Mouse (Mus musculus) heart, postnatal 10 days (tissue): Measurements from ENCODE around the gene Plekha6. TPM values are rescaled to one million over a fixed set of nuclear protein-coding genes. Genes with fewer than 3 reads are reported as not detected.

Experiments used
- DNase-seq, 2 experiments: peaks; one replicate each; pipeline ENCODE4 v3.0.0; 2021
- intact Hi-C: fragments of 180-260 bp; cut with DNase I; formaldehyde crosslinking; loops from one replicate; pipeline ENCODE4 v1.15.1; 2025
- total RNA-seq, 2 experiments: library from RNA; stranded (reverse); gene quantifications; 2 replicates each; pipeline ENCODE4 v1.2.3; 2021

The Plekha6 gene
- total RNA-seq, 2 experiments from 2014 or later = 58.1 to 68.9 TPM

DNA sequence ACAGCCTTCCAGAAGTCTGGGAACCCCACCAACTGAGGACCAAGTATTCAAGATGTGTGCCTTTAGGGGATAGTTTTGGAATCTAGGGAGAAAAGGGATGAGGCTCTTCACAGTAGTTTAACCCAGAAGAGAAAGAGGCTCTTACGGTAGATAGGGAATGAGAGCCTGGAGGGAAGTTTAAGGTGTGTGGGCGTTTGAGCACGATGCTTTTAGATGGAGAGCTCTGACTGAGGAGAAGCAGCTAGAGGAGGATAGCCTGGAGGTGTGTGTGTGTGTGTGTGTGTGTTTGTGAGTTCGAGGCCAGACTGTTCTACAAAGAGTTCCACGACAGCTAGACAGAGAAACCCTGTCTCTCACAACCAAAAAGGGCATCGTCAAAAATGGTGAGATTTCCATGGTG is 98.6 kb downstream of the Plekha6 start:
- intact Hi-C loops = no loop called here
- no peak for DNase-seq

DNA sequence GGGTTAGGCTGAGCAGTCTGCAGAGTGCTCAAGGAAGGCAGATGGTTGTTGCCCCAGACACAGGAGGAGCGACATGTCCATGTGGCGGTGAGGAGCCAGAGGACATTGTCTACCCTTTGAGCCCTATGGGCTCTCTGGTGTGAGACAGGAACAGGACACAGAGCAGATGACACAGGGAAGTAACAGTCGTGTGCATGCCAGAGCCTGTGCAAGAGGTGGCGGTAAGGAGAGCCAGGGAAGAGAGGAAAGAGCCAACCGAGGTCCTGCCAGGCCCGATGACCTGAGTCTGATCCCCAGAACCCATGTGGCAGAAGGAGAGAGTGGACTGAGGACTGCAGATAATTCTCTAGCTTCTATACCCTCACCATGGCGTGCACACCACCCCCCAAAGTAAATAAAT is 99.1 kb downstream of the Plekha6 start:
- DNase-seq = no peak
- intact Hi-C loops = no loop called here

DNA sequence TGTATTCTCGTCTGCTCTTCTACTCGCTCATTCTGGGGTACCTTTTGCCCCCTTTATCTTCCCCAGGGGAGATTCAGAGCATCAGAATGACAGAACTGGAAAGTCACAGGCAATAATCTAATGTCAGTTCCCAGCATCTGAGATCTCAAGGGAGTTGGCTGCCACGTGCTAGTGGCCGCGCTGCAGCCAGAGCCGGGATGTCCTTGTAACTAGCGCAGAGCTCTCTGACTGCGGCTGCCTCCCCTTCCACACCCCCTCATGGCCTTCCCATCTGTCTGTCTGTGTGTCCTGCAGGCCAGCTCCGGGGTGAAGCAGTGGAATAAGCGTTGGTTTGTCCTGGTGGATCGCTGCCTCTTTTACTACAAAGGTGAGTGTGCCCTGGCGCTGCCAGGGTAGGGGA is 100.4 kb downstream of the Plekha6 start:
- intact Hi-C loops = no loop called here
- no peak for DNase-seq

DNA sequence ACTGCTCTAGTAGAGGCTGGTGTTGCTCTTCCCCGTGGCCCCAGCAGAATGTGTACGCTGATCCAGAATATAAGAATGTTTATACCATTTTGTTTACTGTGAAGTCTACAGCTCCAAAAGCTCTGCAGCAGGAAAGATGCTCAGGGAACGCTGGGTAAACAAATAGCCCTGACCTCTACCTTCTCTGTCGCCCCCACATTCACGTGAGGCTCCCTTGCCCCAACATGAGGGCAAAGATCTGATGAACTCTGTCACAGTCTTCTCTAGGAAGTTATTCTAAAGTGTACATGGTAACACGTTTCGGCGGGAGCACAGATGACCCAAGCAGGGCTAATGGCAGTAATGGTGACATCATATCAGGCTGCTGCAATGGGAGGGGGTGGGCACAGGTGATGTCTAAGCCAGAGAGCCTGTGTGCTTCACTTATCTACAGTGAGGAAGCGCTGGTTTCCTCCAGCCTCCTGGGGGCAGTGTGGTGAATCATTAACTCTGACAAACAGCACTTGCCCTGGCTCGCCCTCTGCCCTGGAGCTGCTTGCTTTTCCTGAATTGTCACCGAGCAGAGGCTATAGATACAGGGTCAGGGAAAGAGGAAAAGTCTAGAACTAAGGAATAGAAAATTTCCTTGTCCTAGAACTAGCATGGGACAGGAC is 101.2 kb downstream of the Plekha6 start:
- intact Hi-C loops = loop anchor here (5.0 kb wide), 1 partner anchor 43 kb away; no protein-coding TSS in a partner anchor
- DNase-seq = no peak

DNA sequence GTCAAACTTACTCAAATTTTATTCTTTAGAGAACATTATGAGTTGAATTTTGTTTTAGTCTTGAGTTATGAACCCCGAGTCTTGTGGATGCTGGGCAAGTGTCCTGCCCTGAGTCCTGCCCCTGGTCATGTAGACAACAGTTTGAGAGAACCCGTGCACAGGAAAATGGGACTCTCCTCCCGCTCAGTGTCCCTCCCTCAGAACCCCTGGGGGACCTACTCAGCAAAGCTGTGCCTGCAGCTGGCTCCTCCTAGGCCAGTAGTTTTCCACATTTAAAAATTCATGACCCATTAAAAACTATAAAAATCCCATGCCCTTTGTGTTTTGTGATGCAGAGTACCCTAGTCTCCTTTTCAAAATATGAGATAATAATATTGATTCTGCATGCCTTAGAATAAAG is 103.1 kb downstream of the Plekha6 start:
- no peak for DNase-seq
- intact Hi-C loops = loop anchor here (5.0 kb wide), 1 partner anchor 45 kb away; no protein-coding TSS in a partner anchor

DNA sequence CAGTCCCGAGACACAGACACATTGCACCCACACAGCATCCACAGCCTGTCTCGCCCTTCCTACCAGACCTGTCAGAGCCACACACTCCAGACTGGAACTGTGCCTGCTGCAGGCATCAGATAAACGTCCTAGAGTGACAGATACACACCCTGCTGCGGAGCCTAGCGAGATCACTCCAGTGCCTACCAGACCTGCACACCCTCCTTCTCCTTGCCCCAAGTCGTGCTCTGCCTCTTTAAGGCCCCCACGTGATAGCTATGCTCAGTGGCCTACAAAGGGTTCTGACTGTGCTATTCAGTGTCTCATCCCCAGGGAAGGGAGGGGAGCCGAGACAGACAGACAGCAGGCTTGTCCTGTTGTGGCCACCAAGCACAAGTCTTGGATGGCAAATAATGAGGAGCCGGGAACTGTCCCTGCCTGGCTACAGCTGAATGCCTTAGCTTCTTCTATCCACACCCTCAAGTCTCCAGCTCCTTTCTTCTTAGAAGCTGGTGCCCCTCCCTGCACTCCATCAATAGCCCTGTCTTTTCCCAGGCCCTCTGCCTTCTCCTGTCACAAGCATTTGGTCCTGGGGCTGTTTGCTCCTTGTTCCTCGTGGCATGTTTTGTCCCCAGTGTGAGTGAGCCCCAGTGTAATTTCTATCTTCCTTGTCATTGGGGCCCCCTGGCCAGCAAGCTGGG is 103.9 kb downstream of the Plekha6 start:
- no peak for DNase-seq
- intact Hi-C loops = loop anchor here (1.0 to 5.0 kb wide), 2 partner anchors 31 to 46 kb away; no protein-coding TSS in a partner anchor

DNA sequence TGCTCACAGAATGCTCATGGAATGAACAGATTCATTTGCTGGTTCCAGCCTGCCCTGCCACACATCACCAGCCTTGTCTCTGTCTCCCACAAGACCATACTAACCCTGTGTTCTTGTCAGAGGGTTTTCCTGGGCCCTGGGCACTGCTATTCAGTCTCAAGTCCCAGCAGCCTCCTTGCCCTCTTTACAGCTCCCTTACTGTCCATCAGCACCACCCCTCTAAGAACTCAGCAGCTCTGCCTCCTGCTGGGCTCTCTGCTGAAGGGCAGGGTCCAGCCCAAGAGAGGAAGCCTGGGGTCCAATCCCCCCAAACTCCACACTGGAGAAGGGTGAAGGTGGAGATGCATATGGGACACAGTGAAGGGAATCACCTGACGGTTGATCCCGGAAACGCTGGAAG is 104.5 kb downstream of the Plekha6 start:
- intact Hi-C loops = loop anchor here (1.0 to 5.0 kb wide), 2 partner anchors 31 to 46 kb away; no protein-coding TSS in a partner anchor

DNA sequence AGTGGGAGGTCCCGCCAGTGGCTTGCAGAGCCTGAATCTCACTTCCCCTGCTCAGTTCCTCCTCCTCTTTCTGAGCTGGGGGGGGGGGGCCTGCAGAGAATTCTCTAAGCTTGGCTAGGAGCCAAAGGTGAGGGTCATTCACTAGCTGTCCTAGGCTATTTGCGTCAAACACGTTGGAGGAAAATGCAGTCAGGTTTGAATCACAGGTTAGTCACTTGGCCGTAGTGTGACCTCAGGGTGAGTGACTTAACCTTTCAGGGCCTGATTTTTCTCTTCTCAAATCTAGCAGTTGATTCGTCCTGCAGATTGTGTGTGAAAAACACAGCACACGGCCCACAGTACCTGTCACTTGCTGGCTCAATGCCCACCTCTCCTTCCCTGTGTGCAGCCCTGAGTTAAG is 106.3 kb downstream of the Plekha6 start:
- no peak for DNase-seq
- intact Hi-C loops = loop anchor here (2.0 kb wide), 1 partner anchor 90 kb away; no protein-coding TSS in a partner anchor

More for the DNA sequence above, 104.5 kb downstream of the Plekha6 start:
- no peak for DNase-seq

DNA sequence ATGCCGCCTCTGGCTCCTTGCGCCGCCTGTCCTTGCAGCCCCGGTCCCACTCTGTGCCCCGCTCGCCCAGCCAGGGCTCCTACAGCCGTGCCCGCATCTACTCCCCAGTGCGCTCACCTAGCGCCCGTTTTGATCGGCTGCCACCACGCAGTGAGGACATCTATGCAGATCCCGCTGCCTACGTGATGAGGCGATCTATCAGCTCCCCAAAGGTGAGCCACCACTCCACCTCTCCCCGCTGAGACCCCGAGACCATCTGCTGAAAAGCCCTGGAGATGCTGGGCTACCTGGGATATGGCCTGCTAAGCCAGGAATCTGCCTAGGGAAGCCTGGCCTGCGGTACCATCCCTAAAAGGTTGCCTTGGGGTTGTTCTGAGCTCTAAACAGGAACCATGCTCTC is 110.2 kb downstream of the Plekha6 start:
- intact Hi-C loops = no loop called here
- DNase-seq = no peak

DNA sequence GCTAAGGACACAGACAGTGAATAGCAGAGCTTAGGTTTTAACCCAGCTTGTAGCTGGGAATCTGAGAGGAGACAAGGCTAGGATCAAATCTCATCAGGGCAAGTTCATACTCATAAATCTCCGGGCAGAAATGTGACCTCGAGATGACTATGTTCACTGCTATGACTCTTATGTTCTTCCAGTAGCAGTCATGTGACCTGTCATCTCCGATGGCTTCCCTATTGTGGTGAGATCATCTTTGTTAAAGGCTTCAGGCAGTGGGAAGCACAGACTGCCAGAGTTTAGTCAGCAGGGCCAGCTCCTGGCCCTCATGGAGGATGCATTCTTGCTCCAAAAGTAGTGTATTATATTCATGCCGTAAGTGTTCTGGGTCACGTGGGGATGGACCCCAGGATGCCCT is 113.0 kb downstream of the Plekha6 start:
- peak; percentile 29 to 42 for DNase-seq
- intact Hi-C loops = no loop called here

DNA sequence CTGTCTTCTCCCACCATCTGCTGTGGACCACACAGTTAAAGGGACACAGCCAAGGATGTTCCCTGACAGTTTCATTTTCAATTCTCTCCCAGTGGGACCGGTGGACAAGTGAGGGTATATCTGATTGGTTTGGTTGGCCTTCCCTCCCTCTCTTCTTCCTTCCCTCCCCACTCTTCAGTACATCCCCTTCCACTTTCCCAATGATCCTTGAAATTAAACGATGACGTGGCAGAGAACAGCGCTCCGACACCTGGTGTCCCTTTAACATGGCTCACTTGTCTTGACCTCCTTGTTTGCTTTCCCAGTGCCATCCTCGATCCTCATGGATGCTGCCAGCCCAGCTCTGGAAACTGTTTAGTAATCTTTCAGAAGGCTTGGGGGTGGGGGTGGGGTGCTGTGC is 114.5 kb downstream of the Plekha6 start:
- intact Hi-C loops = no loop called here
- no peak for DNase-seq

DNA sequence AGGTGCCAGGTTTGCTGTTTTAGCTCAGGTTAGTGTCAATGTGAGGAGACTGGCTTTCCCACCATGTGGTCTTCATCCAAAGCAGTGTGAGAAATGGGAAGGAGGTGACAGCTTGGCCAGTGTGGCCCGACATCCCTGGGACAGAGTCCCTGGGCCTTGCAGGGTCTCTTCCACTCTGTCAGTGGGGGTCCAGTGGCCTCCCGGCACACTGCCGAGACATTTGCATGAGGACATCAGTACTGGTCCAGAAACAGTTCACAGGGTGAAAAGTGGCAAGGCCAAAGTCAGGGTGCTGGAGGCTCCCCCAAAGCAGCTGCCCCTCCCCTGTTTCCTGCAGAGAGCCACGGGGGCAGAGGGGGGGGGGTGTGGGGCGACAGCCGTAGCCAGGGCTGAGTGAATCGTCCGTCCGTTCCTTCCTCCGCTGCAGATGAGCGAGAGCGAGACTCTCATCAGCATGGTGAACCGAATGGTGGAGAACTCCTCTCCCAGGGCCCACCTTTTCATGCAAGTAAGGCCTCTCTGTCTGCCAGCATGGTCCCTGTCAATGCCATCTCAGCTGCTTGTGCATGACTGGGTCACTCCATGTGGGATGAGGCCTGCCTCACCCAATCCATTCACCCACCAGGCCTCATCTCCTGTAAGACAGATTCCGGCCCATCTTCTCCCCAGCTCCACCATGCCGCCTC is 115.1 kb downstream of the Plekha6 start:
- DNase-seq = no peak
- intact Hi-C loops = no loop called here

DNA sequence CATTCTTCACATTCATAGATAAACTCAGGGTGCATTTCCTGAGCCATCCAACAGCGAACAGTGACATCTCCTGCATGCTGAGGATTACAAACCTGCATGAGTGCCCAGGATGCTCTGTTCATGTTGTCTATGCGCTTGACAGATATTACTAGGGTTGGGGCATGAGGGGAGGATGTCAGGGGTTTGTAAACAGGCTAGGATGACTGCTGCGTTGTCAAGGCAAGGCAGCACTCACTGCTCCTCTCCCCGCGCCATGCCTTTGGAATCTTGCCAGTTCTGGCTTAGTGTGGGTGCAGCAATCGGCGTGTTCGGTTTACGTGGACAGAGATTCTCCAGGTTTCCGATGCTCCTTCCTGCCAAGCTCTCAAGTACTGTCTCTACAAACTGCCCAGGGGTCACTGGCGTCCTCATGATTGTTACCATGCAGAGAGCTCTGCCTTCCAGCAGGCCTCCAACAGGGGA is 115.7 kb downstream of the Plekha6 start:
- no peak for DNase-seq
- intact Hi-C loops = no loop called here

DNA sequence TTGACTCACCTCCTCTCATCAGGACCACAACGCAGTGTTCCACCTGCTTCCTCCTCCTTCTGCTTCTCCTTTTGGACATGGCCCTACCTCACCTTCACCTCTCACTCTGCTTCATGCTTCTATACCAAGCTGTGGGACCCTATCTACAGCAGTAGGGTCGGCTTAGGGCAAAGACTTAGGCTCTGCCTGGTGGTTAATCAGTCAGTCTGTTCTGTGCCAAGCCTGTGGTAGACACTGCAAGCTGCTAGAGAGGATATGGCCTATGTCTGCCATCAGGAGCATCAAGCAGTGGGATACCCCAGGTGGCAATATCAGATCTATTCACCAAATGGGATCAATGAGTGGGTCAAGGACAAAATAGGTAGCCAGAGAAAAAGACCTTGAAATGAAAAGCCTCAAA is 116.5 kb downstream of the Plekha6 start:
- DNase-seq = no peak
- intact Hi-C loops = no loop called here

DNA sequence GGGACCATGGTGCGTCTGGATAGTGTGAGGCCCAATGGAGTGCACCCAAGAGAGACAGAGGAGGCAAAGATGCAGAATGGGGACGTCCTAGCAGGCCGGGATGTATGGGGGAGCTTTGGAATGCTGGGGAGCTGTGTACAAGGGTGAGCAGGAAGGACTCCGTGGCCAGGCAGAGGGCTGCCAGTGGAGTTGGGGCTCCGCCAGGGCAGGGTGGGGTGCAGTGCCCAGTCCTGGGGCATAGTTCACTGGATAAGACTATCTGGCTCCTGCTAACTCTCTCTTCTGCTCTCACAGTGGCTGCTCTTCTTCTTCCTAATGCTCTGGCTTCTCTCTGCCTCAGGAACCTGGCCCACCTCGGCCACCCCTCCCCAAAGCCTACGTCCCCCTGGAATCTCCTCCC is 121.9 kb downstream of the Plekha6 start:
- intact Hi-C loops = no loop called here
- no peak for DNase-seq

DNA sequence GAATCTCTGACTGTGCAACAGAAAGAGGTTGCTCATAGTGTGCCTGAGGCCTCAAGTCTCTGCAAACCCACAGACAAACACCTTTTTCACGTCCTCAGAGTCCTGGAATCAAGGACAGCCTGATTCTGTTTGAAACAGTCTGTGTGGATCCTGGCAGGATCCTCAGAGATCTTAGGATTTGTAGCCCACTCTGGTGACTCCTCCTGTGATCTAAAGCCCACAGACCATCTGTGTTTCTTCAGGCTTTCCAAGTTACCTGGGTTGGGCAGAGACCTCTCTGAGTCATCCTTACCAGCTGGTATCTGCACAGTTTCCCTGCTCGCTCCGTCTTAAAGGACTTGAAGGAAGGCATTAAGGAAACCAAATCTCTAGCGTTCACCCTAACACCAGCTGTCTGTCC is 123.0 kb downstream of the Plekha6 start:
- intact Hi-C loops = no loop called here
- DNase-seq = no peak

DNA sequence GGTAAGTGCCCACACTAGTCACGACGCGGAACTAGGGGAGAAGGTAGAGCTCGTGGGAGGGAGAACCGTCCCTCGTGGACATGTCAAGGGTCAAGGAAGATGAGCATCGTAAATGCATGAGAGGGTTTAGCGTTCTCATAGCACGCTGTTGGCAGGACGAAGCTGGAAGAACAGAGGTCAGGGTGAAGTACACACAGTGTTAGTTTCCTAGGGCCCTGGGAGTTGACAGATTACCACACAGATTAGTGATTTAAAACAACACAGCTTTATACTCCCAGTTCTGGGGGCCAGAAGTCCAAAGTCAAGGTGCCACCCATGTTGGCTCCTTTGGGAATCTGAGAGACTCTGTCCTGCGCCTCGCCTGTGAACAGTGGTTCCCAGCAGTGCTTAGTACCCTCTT is 123.9 kb downstream of the Plekha6 start:
- intact Hi-C loops = no loop called here

DNA sequence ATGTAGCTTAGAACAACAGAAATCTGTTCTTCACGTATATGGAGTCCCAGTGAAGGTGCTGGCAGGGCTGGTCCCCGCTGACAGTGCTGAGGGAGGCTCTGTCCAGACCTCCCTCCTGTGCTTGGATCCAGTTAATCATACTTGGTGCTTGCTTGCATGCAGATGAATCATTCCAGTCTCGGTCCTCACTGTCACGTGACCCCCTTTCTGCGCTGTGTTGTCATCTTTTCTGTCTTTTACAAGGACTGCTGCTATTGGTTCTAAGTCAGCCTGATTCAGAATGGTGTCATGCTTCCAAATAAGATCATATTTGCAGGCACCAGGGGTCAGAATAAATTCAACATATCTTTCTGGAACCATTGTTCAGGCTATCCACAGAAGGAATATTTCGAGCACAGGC is 127.9 kb downstream of the Plekha6 start:
- intact Hi-C loops = no loop called here
- no peak for DNase-seq

More for the DNA sequence above, 123.9 kb downstream of the Plekha6 start:
- no peak for DNase-seq

DNA sequence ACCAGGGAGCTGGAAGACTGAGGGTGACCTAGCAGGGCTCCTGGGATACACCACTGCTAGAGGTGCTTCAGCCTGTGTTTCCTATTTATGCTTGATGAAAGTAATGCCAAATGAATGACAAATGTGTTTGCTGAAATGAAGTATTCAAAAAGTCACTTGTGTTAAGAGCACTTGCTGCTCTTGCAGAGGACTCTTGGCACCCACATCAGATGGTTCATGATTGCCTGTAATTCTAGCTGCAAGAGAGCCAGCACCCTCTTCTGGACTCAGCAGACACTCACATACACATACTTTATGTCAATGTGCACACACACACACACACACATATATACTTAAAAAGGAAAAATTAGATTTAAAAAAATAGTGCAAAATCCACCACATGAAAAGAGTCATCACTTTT is 128.6 kb downstream of the Plekha6 start:
- intact Hi-C loops = no loop called here
- no peak for DNase-seq

DNA sequence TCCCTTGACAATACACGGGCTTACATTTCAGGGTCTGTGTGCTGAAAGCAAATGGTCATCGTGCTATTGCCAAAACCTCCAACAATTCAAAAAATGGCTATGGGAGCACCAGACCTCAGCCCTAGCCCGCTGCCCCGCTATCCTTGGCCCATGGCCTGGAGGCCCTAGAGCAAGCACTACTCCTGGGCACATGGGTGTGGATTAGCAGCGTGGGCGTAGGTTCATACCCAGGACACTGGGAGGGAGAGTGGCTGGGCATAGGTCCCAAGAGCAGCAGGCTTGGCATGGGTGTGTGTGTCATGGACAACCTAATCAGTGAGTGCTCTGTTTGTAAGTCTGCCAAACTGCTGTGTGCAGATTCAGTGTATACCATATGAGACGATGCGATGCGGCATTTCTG is 132.4 kb downstream of the Plekha6 start:
- peak; percentile 86 to 91 for DNase-seq
- intact Hi-C loops = no loop called here

DNA sequence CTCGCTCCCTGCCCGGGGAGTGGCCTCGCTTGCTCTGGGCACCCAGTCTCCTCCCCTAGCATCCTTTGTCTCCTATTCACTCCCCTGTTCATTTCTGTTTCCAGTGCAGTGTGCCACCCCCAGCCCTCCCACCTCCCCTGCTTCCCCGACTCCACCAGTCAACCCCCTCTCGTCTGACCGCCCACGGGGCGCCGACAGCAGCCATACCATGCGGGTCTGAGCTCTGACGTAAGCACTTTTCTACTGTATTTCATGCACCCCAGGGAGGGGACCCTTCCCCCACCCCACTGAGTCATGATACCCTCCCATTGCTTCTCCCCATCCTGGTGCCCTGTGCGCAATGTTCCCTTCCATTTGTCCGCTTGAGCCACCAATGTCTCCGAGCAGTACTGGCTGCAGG is 134.8 kb downstream of the Plekha6 start:
- no peak for DNase-seq
- intact Hi-C loops = no loop called here

DNA sequence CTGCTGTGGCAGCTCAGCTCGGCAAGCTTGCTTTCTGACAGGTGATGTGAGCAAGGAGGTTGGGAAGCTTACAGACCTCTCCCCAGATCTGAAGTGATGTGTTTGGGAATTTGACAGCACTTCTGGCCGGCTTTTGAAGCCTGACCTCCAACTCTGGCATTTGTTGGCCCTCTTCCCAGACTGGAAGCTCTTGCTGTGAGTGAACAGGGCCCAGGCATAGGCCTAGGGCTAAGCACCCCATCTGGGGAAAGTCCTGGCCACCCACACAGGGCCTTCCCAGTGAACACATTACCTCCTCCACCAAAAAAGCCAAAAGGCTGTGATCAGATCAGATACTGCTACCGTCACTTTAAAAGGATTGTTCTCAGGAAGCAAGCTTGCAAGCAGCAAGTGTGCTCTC is 138.5 kb downstream of the Plekha6 start:
- intact Hi-C loops = no loop called here
- peak; percentile 81 to 84 for DNase-seq
